Mouse (Mus musculus) kidney, adult 8-10 months (tissue): ENCODE measurements around the gene Rtraf.
"Not testable (repeated sequence)": the region's sequence is repeated elsewhere in the genome, so short reads cannot be mapped to it uniquely, and the experiment has no call there.

Source experiments
- DNase-seq, 2 experiments: peaks; one replicate each; pipeline ENCODE4 v3.0.0; 2022

Rtraf gene

GRCm38 (mm10) chr14:19823321-19824142 lies at the start of gene Rtraf:
Rtraf (minus strand) TSS chr14:19823824.
- peak; percentile 91 for DNase-seq

GRCm38 (mm10) chr14:19867286-19867935 lies 43.8 kb upstream of the Rtraf start:
- DNase-seq, result peak in 1 of 2 experiments; percentile 4

- not testable (repeated sequence) for DNase-seq
These were observed 41.5 kb upstream of the Rtraf start for GRCm38 (mm10) chr14:19865121-19865520.

GRCm38 (mm10) chr14:19861311-19862080 lies 37.9 kb upstream of the Rtraf start:
- DNase-seq, result no peak

- no peak for DNase-seq
These were observed 36.7 kb upstream of the Rtraf start for GRCm38 (mm10) chr14:19860281-19860680.

GRCm38 (mm10) chr14:19858808-19859776 lies 35.5 kb upstream of the Rtraf start:
- DNase-seq, result no peak

- DNase-seq, result no peak
These were observed 34.7 kb upstream of the Rtraf start for GRCm38 (mm10) chr14:19858279-19858678.

GRCm38 (mm10) chr14:19853471-19853870 lies 29.8 kb upstream of the Rtraf start:
- DNase-seq, result no peak

GRCm38 (mm10) chr14:19839600-19840332 lies 16.1 kb upstream of the Rtraf start:
- peak in 1 of 2 experiments; percentile 73 for DNase-seq

- no peak for DNase-seq
These were observed 12.7 kb upstream of the Rtraf start for GRCm38 (mm10) chr14:19836289-19836688.

GRCm38 (mm10) chr14:19825481-19825880 lies 1.9 kb upstream of the Rtraf start:
- no peak for DNase-seq

- no peak for DNase-seq
These were observed 1.9 kb downstream of the Rtraf start for GRCm38 (mm10) chr14:19821686-19822085.

- DNase-seq, result peak; percentile 67 to 90
These were observed 5.7 kb downstream of the Rtraf start for GRCm38 (mm10) chr14:19817949-19818348.

GRCm38 (mm10) chr14:19813061-19813460 lies 10.6 kb downstream of the Rtraf start:
- peak in 1 of 2 experiments; percentile 11 for DNase-seq

GRCm38 (mm10) chr14:19809934-19810333 lies 13.7 kb downstream of the Rtraf start:
- DNase-seq, result no peak

- DNase-seq, result no peak
These were observed 15.8 kb downstream of the Rtraf start for GRCm38 (mm10) chr14:19807858-19808257.

GRCm38 (mm10) chr14:19807339-19807738 lies 16.3 kb downstream of the Rtraf start:
- DNase-seq, result peak in 1 of 2 experiments; percentile 8

GRCm38 (mm10) chr14:19803623-19804022 lies 20.0 kb downstream of the Rtraf start:
- DNase-seq, result no peak

- no peak for DNase-seq
These were observed 20.4 kb downstream of the Rtraf start for GRCm38 (mm10) chr14:19803222-19803621.

GRCm38 (mm10) chr14:19801474-19802215 lies 22.0 kb downstream of the Rtraf start:
- no peak for DNase-seq

GRCm38 (mm10) chr14:19800485-19800884 lies 23.1 kb downstream of the Rtraf start:
- no peak for DNase-seq
